Mouse (Mus musculus): Measurements from ENCODE around the gene Tbc1d24.

- TF ChIP-seq CTCF (IDR thresholded peaks at IDR 0.05; ENCODE audit: control insufficient read depth, insufficient read depth, low read length) = no peak
- TF ChIP-seq POLR2A (IDR thresholded peaks at IDR 0.05; ENCODE audit: borderline replicate concordance, control insufficient read depth, low read depth, low read length) = no peak
Measured at GRCm38 (mm10) chr17:24170125-24170524, 35.2 kb downstream of the Tbc1d24 start.
